Mouse (Mus musculus): ENCODE data around the gene Hagh. TPM values are rescaled to one million over a fixed set of nuclear protein-coding genes. Genes with fewer than 3 reads are reported as not detected.

Hagh gene
- polyA plus RNA-seq, 1 experiment from 2014 or later: 27.6 TPM

DNA sequence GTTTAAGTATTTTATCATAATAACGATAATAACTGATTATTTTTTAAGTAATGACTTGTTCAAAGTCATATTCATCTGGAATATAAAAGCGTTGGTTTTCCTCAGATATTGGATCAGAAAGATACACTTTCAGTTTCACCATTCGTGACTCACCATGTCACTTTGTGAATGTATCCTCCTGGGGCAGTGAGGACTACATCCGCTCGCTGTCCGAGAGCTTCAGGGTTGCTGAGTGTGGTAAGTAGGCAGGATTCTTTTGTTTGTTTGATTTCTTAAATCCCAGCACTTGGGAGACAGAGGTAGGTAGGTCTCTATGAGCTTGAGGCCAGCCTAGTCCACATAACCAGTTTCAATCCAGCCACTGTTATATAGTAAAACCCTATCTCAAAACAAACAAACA is 21.8 kb upstream of the Hagh start:
- H3K4me2 ChIP-seq (replicated peaks): no peak overlapping the region
- H3K36me3 ChIP-seq: no peaks in the 10 kb centered on the region
- no peaks in the 10 kb centered on the region for H3K27me3 ChIP-seq
- H3K27ac ChIP-seq: no peak overlapping the region
- no peaks in the 10 kb centered on the region for H3K9me3 ChIP-seq
- no peaks in the 10 kb centered on the region for H3K4me1 ChIP-seq
- ATAC-seq (ENCODE audit: low FRiP score, low read depth): no peak
- 53% methylated on average over 6 of the region's 6 CpGs for WGBS
- no peak overlapping the region for H3K9ac ChIP-seq
- no peak overlapping the region for H3K4me3 ChIP-seq

DNA sequence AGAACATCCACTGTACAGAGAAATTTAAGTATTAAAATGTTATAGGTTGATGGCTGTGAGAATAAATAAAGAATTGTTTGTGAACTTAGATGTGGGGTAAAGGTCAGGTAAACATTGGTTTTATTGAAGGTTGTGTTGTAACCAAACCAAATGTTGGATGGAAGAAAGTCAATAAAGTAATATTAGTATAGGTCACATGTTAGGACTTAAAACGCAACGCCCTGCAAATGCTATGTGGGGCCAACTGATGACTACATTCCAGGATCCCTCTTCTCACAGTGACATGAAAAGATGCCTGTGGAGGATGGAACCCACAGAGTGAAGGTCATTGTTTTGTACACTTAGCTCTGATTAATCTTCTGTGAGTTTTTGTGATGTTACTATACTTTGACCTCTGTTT is 20.5 kb upstream of the Hagh start:
- no peaks in the 10 kb centered on the region for H3K9me3 ChIP-seq
- WGBS: 69% methylated on average over 2 of the region's 2 CpGs
- H3K36me3 ChIP-seq: no peaks in the 10 kb centered on the region
- no peaks in the 10 kb centered on the region for H3K27me3 ChIP-seq
- H3K4me1 ChIP-seq: no peaks in the 10 kb centered on the region
- no peak overlapping the region for H3K4me2 ChIP-seq (replicated peaks)
- no peak overlapping the region for H3K27ac ChIP-seq
- H3K4me3 ChIP-seq: no peak overlapping the region
- no peak overlapping the region for H3K9ac ChIP-seq
- ATAC-seq (ENCODE audit: low FRiP score, low read depth): no peak

DNA sequence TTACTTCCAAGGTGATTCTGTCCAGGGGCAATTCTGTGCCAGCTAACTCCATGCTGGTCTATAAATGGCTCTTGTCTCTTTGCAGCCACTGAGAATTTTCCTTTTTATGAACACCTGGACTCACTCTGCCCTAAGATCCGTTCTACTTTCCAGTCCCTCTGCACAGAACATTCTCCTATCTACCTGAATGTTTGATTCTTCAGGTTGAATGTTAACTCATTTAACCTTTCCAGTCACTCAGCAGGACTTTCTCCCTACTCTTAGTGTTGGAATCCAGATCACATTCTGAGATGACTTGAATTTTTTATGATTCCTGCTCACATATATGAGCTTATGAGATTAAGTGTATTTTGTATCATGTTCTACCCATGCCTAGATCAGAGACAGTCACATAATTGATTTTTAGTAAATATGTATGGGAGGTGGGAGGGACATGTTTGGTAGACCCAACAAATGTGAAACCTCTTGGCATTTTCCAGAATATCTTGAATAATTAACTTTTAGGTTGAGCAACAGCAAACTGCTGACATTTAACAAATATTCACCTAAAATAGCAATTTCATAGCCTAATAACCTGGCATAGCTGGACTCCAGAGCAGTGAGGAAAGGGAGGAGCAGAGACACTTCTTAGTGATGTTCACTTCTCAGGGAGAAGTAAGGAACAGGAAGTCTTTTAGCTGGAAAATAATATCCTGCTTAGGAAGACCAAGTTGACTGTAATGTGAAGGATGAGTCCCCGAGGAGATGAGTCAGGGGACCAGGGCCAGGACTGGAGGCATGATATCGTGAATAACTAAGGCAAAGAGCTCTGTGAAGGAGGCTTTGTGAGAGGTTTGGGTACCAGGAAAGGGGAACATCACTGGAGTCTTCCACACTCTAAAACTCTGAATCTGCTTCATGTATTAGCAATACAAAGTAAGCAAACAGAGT is 18.3 kb upstream of the Hagh start:
- peaks cover 4% of the 10 kb centered on the region; the same call in 1 of the 2 replicates for H3K27me3 ChIP-seq
- no peaks in the 10 kb centered on the region for H3K9me3 ChIP-seq
- H3K4me3 ChIP-seq: no peak overlapping the region
- H3K4me1 ChIP-seq: no peaks in the 10 kb centered on the region
- 35% methylated on average over 3 of the region's 3 CpGs for WGBS
- ATAC-seq (ENCODE audit: low FRiP score, low read depth): no peak
- no peak overlapping the region for H3K9ac ChIP-seq
- H3K36me3 ChIP-seq: no peaks in the 10 kb centered on the region
- no peak overlapping the region for H3K27ac ChIP-seq
- no peak overlapping the region for H3K4me2 ChIP-seq (replicated peaks)

DNA sequence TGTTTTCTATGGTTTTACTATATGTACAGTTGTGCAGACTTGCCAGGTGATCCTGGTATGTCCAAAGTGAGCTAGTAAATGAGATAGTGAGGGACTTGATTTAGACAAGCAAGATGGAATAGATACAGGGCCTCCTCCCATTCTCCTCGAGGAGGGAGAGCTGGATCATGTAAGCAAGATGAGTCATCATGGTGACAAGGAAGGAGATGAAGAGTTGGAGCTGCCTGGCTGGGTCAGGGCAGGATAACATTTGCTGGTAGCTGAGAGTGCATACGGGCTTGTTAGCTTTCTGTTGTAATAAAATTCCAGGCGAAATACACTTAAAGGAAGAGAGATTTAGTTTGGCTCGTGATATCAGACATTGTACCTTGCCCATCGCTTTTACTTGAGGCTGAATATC is 398 bp downstream of the Hagh start:
- no peaks in the 10 kb centered on the region for H3K9me3 ChIP-seq
- no peak for ATAC-seq (ENCODE audit: low FRiP score, low read depth)
- no peak overlapping the region for H3K4me2 ChIP-seq (replicated peaks)
- WGBS: 62% methylated on average over 5 of the region's 5 CpGs
- no peaks in the 10 kb centered on the region for H3K4me1 ChIP-seq
- no peaks in the 10 kb centered on the region for H3K36me3 ChIP-seq
- no peak overlapping the region for H3K4me3 ChIP-seq
- peaks cover 30% of the 10 kb centered on the region for H3K27me3 ChIP-seq
- H3K9ac ChIP-seq: no peak overlapping the region
- no peak overlapping the region for H3K27ac ChIP-seq

DNA sequence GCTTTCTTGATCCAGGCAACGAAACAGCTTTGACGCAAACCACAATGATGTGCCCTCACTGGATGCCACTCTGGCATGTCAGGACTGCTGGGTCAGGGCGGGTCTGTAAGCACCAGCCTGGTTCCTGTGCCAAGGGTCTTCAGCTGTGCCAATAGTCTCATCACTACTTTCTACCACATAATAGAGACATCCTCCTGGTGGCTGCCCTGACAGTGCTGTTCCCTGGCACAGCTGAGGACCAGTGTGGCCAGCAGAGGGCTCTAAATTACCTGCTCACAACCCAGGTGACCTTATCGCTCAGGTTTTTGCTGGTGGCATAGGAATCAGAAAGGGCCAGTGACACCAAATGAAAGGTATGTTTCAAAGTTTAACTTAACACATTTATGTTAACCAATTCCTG is 1.2 kb downstream of the Hagh start:
- no peak for ATAC-seq (ENCODE audit: low FRiP score, low read depth)
- Histone ChIP-seq H3K4me1 (no peaks in the 10 kb centered on the region), H3K9me3 (no peaks in the 10 kb centered on the region), H3K27ac (no peak overlapping the region), H3K27me3 (peaks cover 29% of the 10 kb centered on the region), H3K36me3 (no peaks in the 10 kb centered on the region), H3K9ac (no peak overlapping the region), H3K4me2 (replicated peaks) (no peak overlapping the region), H3K4me3 (no peak overlapping the region)
- WGBS: 56% methylated on average over 4 of the region's 4 CpGs

DNA sequence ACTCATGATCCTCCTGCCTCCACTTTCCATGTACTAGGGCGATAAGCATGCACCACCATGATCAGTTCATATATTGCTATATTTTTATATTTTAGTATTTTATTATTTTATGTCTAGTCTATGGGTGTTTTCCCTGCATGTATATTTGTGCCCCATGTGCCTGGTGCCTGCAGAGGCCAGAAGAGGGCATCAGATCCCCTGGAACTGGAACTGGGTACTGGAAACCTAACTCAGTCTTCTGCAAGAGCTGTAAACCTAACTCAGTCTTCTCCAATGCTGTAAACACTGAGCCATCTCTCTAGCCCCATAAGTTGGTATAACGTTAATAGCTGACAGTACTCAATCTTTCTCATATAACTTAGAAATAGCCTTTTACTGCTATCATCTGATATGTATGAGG is 2.7 kb downstream of the Hagh start:
- whole genome bisulfite sequencing: 46% methylated on average over 2 of the region's 2 CpGs
- ATAC-seq (ENCODE audit: low FRiP score, low read depth): no peak
- Histone ChIP-seq H3K9me3 (no peaks in the 10 kb centered on the region), H3K4me2 (replicated peaks) (no peak overlapping the region), H3K9ac (no peak overlapping the region), H3K36me3 (no peaks in the 10 kb centered on the region), H3K27ac (no peak overlapping the region), H3K4me1 (no peaks in the 10 kb centered on the region), H3K4me3 (no peak overlapping the region), H3K27me3 (peaks cover 29% of the 10 kb centered on the region)

DNA sequence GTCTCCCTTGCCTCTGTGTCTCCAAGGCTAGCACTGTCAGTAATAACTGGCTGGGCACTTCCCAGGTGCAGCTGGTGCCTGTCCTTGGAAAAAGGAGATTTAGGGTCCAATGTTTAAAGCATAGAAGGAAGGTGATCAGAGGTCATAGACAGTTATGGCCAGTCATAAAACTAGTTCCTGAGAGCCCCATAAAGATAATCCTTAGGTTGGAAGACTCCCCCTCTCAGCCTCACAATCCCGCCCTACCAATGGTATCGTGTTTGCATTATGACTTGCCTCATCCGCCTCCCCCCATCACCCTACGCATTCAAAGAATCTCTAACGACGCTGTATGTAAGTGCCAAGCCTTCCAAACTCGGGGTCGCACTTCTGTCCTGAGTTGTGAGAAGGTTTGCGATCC is 4.6 kb downstream of the Hagh start:
- no peak for ATAC-seq (ENCODE audit: low FRiP score, low read depth)
- WGBS: 24% methylated on average over 9 of the region's 9 CpGs
- Histone ChIP-seq H3K27ac (no peak overlapping the region), H3K4me1 (peaks cover 11% of the 10 kb centered on the region; the same call in 1 of the 2 replicates), H3K27me3 (peaks cover 29% of the 10 kb centered on the region), H3K36me3 (no peaks in the 10 kb centered on the region), H3K4me2 (replicated peaks) (no peak overlapping the region), H3K9me3 (no peaks in the 10 kb centered on the region), H3K9ac (no peak overlapping the region), H3K4me3 (no peak overlapping the region)

DNA sequence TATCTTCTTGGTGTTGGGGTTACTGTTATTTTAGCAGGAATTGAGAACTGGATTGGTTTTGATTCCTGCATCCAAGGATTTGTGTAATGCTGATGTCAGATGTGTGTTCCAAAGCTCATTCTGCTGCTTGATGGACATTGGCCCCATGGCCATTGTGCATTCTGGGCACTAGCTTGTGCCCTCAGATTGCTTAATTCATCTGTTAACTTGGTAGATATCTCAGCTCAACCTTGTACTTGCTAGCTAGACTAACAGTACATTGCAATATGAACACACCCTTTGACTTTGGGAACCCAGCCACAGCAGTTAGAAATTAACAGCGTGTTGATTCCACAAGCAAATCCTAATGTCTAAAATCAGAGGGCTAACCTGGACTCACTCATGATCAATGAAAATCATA is 7.4 kb downstream of the Hagh start:
- WGBS: 91% methylated on average over 1 of the region's 1 CpGs
- H3K9ac ChIP-seq: no peak overlapping the region

DNA sequence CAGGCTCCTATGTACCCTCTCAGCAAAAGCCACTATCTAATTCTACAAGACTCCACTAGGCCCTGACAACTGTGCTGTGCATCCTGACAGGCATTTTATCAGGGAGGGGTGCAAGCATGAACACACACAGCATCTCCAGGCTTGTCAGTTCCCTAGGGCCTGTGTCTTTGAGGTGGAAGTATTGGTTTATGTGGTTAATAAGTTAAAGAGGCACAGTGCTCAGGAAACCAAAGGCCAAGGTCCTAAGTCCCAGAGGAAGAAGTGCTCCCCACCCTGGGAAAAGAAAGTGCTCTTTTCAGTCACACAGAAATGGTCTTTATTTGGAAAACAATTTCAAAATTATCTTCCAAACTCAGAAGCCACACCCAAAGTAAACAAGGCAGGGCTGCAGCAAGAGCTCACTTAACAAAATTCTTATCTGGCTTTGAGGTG is 8.7 kb downstream of the Hagh start:
- peak overlapping the region; percentile 82 for H3K4me3 ChIP-seq
- H3K27ac ChIP-seq: no peak overlapping the region
- peaks cover 28% of the 10 kb centered on the region for H3K27me3 ChIP-seq
- H3K4me1 ChIP-seq: peaks cover 21% of the 10 kb centered on the region
- ATAC-seq (ENCODE audit: low FRiP score, low read depth): no peak
- H3K4me2 ChIP-seq (replicated peaks): peak overlapping the region; percentile 96
- H3K36me3 ChIP-seq: peaks cover 7% of the 10 kb centered on the region; the same call in 1 of the 2 replicates
- no peaks in the 10 kb centered on the region for H3K9me3 ChIP-seq
- no peak overlapping the region for H3K9ac ChIP-seq

More for the DNA sequence above, 7.4 kb downstream of the Hagh start:
- Histone ChIP-seq H3K27me3 (peaks cover 30% of the 10 kb centered on the region), H3K27ac (no peak overlapping the region), H3K4me1 (peaks cover 21% of the 10 kb centered on the region), H3K4me3 (no peak overlapping the region), H3K9me3 (no peaks in the 10 kb centered on the region), H3K4me2 (replicated peaks) (no peak overlapping the region), H3K36me3 (no peaks in the 10 kb centered on the region)
- no peak for ATAC-seq (ENCODE audit: low FRiP score, low read depth)

DNA sequence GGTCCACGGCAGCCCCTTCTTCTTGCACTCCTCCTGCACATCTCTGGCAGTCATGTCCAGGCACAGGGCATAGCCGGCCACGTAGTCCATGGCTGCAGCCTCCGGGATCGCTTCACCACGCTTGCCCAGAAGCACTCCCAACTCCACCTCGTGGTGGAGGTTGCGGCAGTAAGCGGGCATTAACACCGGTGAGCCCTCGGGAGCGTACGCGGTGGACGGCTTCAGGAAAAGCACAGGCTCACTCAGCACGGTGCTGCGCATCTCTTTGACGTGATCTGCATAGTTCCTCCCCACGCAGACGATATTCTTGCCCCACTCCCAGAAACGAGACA is 9.8 kb downstream of the Hagh start:
- ATAC-seq (ENCODE audit: low FRiP score, low read depth): peak; percentile 42
- Histone ChIP-seq H3K4me3 (peak overlapping the region; percentile 82), H3K36me3 (peaks cover 12% of the 10 kb centered on the region; the same call in 1 of the 2 replicates), H3K9me3 (no peaks in the 10 kb centered on the region), H3K27me3 (peaks cover 19% of the 10 kb centered on the region), H3K4me1 (peaks cover 21% of the 10 kb centered on the region), H3K4me2 (replicated peaks) (peak overlapping the region; percentile 96), H3K9ac (peak overlapping the region; percentile 82), H3K27ac (peak overlapping the region; percentile 85)
- WGBS: 0% methylated on average over 21 of the region's 21 CpGs

DNA sequence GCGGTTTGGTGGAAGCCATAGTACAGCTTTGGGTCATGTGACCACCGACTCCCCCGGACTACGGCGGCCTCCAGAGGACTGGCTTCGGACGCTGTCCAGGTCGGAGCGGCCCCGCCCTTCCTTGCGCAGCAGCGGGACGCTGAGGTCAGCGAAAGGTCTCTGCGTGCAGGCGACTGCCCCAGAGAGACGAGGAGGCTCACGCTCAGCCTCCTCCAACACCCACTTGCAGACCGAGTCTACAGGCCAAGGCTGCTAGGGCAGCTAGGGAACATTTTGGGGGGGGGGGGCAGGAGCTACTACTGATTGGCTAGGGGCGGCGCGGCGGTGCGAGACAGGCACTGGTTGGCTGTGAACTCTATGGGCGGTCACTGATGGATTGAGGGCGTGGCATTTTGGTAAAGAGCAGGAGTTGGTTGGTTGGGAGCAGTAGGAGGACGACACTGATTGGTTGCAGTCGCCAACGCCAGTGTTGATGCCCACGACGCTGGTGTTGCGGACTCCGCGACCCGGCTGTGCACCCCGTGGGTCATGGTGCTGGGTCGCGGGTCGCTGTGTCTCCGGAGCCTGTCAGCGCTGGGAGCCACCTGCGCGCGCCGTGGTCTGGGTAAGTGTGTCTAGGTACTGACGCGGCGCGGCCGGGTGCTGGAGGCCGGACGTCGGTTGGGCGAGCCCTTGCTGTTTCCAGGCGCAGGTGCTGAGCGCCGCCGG is 10.3 kb downstream of the Hagh start, which contains the start of gene Fahd1:
Gene Fahd1 (minus strand): TSS at position 300 of the 708 bp plus-strand sequence.
- peaks cover 13% of the 10 kb centered on the region for H3K27me3 ChIP-seq
- peak within 1 kb of the TSS; percentile 82 for H3K4me3 ChIP-seq
- peaks cover 12% of the 10 kb centered on the region; the same call in 1 of the 2 replicates for H3K36me3 ChIP-seq
- peaks cover 21% of the 10 kb centered on the region for H3K4me1 ChIP-seq
- under 1% methylated on average over 58 of the region's 58 CpGs for WGBS
- peak within 1 kb of the TSS; percentile 96 for H3K4me2 ChIP-seq (replicated peaks)
- peak; percentile 100 for ATAC-seq (ENCODE audit: low FRiP score, low read depth)
- H3K9ac ChIP-seq: peak within 1 kb of the TSS; percentile 82
- no peaks in the 10 kb centered on the region for H3K9me3 ChIP-seq
- peak within 1 kb of the TSS; percentile 85 for H3K27ac ChIP-seq

DNA sequence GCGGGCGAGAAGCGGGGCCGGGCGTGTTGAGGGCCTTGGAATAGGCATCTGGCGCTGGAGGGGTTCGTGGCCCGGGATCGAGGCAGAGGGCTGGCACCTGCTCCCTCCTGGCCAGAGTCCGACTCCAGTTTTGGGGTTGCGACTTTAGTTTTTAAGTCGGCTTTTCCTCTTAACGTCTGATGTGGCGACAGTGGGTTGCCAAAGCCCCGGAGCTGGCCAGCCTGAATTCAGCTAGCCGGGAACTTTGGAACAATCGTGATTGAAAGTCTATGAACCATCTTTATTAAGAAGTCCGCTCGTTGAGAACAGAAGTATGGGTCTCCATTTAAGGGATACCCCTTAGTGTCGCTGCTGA is 10.8 kb downstream of the Hagh start:
- ATAC-seq (ENCODE audit: low FRiP score, low read depth): no peak
- WGBS: under 1% methylated on average over 20 of the region's 20 CpGs

More for the DNA sequence above, 10.8 kb downstream of the Hagh start:
- H3K36me3 ChIP-seq: peaks cover 15% of the 10 kb centered on the region; the same call in 1 of the 2 replicates
- peaks cover 11% of the 10 kb centered on the region for H3K27me3 ChIP-seq
- peak overlapping the region; percentile 96 for H3K4me2 ChIP-seq (replicated peaks)
- H3K27ac ChIP-seq: no peak overlapping the region
- peaks cover 21% of the 10 kb centered on the region for H3K4me1 ChIP-seq
- H3K9me3 ChIP-seq: no peaks in the 10 kb centered on the region
- H3K4me3 ChIP-seq: peak overlapping the region; percentile 82
- peak overlapping the region; percentile 77 for H3K9ac ChIP-seq

Measured in limb, embryonic 13.5 days (tissue).